Mouse (Mus musculus): Measurements from ENCODE around the gene Dync1h1.

The Dync1h1 gene

DNA sequence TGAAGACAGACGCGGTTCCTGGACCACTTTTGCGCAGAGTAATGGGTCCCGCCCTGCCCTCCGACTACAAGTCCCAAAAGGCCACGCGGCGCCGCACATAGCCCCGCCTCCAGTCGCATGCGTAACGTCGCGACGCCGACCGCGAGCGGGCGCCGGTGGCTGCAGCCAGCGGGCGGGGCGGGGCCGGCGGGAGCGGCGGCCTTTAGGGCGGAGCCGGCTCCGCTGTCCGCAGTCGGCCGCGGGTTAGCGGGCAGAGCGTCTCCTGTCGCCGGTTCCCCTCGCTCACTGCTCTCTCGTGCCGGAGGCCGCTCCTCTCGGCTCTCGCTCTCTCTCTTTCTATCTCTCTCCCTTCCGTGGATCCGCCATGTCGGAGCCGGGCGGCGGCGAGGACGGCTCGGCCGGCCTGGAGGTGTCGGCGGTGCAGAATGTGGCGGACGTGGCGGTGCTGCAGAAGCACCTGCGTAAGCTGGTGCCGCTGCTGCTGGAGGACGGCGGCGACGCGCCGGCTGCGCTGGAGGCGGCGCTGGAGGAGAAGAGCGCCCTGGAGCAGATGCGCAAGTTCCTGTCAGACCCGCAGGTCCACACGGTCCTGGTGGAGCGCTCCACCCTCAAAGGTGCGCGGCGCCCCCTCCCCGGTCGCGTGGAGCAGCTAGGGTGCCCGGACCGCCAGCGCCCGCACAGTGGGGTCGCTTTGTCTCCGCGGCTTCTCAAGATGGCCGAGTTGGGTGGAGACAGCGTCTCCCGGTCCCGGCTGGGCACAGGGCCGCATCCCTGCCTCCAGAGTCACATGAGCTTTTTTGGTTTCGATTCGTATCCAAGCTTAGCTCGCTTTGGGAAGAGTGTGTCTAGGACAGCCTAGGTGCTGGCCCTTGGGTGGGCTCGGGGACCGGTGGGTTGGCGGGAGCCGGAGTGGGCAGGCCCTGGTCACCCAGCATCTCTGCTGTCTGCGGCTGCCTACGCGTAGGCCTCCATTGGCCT lies at the start of gene Dync1h1:
TSS of gene Dync1h1 (plus strand) at position 212 of the 978 bp plus-strand sequence.
- ChIA-PET CTCF (interaction anchor here in 3 of 4 experiments (0.6 to 1.5 kb wide), 7 partner anchors 12 to 257 kb away, joined by 3 to 7 read pairs (median 4); no protein-coding TSS in a partner anchor), POLR2A (interaction anchor here (0.6 to 7.1 kb wide), 43 partner anchors 9 to 282 kb away, joined by 3 to 50 read pairs (median 4); partner anchors contain the start of gene Hsp90aa1 (in 2 of the 4))

DNA sequence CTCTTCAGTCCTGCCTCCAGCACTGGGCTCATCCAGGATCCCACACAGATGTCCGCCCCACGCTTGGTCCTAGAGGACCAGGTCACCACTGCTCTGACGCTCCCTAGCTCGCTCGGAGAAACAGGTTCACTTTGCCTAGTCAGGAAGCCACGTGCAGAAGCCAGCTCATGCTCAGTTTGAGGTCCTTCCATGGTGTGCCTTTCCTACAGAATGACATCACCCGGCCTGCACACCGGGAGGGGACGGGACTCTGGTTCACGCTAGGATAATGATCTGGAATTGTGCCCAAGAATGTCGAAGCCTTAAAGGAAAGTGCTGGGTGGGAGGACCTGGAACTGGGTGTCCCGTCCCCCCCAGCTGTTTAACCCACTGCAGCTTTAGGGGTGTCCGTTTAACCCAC lies 49.1 kb upstream of the Dync1h1 start:
- ChIA-PET CTCF (interaction anchor here in 1 of 4 experiments (0.5 to 1.3 kb wide), 3 partner anchors 18 to 67 kb away, joined by 3 to 4 read pairs (median 3); no protein-coding TSS in a partner anchor), POLR2A (interaction anchor here in 3 of 4 experiments (0.6 to 1.7 kb wide), 13 partner anchors 10 to 133 kb away, joined by 3 to 6 read pairs (median 3); partner anchors contain the start of gene Ppp2r5c (in 1 of the 3))

DNA sequence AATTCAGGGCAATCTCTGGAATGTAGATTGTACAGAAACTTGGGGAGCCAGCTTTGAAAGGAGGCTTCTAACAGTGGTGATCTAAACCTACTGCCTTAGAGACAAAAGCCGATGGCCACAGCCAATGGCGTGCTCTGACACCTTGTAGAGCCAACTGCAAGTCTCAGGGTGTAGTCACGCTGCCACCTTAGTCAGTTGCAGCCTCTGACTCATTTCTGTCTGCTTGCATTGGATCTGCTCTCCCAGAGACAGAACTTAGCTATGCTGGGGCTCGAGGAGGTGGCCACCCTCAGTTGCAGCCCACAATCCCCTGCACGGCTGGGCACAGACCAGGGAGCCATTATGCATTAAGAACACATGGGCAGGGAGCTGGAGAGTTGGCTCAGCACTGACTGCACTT lies 47.9 kb upstream of the Dync1h1 start:
- ChIA-PET CTCF (interaction anchor here in 1 of 4 experiments (0.8 kb wide), 1 partner anchor 14 kb away, joined by 3 read pairs; no protein-coding TSS in a partner anchor), POLR2A (interaction anchor here in 3 of 4 experiments (1.0 to 1.3 kb wide), 4 partner anchors 12 to 31 kb away, joined by 3 to 4 read pairs (median 3); no protein-coding TSS in a partner anchor)

DNA sequence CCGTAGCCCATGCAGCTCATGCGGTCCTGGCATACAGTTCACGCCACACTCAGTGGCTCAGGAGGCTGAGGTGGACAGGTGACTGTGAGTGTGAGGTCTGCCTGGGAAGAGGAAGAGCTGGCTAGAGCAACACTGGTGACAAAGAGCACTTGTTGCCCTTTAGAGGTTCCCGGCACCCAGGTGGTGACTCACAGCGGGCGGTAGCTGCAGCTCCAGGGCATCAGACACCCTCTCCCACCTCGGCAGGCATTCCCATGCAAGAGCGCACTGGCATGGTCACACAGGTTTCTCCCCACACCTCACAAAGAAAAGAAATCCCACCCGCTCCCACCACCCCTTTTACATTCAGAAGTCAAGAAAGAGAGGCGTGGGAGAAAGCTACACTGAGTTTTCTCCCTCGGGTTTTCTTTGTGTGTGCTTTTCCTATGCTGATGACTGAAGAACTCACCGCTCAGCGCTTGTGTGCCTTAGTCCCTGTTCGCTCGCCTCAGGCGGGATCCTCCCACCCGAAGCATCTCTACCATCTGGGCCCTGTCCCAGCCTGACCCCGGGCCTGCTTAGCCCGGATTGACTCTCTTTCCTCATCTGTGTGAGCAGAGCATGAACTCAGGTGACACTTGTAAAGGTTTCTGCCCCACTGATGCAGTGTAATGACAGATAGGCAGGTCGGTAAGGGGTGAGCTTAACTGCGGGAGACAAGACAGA lies 45.6 kb upstream of the Dync1h1 start:
- ChIA-PET CTCF (interaction anchor here in 3 of 4 experiments (0.7 to 1.6 kb wide), 6 partner anchors 43 to 136 kb away, joined by 3 to 4 read pairs (median 4); no protein-coding TSS in a partner anchor), POLR2A (interaction anchor here (0.5 to 3.1 kb wide), 27 partner anchors 9 to 1719 kb away, joined by 3 to 12 read pairs (median 3); partner anchors contain the start of gene Hsp90aa1 (in 1 of the 4))

DNA sequence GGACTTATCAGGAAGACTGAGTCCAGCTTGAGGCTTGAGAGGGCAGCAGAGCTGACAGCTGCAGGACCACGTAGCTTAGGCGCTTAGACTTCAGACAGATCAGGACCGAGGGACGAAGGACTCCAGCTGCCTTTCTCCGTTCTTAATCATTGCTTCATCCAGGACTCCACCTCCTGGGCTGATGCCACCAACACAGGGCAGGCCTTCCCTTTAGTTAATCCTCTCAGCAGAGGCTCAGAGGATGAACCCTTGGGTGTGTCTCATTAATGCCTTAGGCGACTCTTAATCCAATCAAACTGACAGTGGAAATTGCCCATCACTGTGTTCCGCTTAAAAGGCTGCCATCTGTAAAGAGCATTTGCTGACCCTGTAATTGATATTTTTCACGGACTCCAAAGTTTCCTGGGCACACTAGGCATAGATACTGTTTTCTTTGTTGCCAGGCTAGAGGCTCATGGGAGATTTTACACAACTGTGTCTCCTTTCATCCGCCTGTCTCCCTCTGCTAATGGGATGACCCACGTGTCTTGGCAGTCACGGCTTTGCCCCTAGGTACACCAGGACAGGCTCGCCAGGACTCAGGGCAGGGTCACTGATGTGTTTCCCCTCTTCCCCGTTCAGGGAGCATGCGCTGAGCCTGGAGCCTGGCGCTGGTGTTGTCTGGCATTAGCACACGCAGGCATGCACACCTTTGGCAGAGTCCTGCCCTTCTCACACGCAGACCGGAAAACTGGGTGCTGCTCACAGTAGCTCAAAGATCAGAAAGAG lies 44.2 kb upstream of the Dync1h1 start:
- POLR2A ChIA-PET: interaction anchor here in 3 of 4 experiments (0.5 to 3.1 kb wide), 13 partner anchors 8 to 151 kb away, joined by 3 to 12 read pairs (median 5); no protein-coding TSS in a partner anchor
- CTCF ChIA-PET: interaction anchor here in 2 of 4 experiments (1.1 to 1.6 kb wide), 2 partner anchors 103 to 138 kb away, joined by 4 read pairs; no protein-coding TSS in a partner anchor

DNA sequence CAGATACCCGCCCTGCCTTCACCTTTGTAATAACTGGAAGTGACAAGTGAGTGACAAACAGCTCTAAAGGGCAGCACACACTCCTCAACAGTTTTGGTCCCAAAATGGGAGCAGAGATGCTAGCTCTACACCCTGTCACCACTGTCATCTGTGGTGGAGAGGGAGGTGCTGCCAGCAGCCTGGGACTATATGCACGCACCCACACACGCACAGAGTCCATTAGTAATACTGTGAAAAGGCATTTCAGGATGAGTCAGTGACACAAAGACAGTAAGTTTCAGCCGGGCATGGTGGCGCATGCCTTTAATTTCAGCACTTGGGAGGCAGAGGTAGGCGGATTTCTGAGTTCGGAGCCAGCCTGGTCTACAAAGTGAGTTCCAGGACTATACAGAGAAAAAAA lies 43.1 kb upstream of the Dync1h1 start:
- CTCF ChIA-PET: interaction anchor here in 1 of 4 experiments (0.7 kb wide), 1 partner anchor 56 kb away, joined by 3 read pairs; no protein-coding TSS in a partner anchor
- POLR2A ChIA-PET: interaction anchor here in 2 of 4 experiments (0.7 to 3.1 kb wide), 4 partner anchors 10 to 18 kb away, joined by 3 to 12 read pairs (median 4); no protein-coding TSS in a partner anchor

DNA sequence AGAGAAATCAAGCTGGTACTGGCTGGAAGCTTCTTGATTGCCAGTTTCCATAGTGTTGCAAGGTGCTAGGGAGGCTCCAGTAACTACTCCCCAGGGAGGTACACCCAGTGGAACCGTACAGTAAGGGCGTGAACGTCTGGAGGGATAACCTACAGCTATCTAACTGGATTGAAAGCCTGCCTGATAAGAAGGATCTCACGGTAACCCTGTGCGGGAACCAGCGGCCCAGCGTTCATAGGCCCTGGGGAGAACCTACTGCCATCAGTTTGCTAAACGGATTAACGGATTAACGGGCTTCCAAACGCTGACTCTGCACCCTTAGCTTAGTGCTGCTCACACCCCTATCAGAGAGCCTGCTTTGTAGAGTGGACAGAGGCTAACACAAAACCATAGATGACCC lies 37.9 kb upstream of the Dync1h1 start:
- ChIA-PET CTCF (interaction anchor here in 2 of 4 experiments (0.6 to 1.3 kb wide), 4 partner anchors 22 to 300 kb away, joined by 3 to 6 read pairs (median 3); no protein-coding TSS in a partner anchor), POLR2A (interaction anchor here in 2 of 4 experiments (0.8 to 2.4 kb wide), 6 partner anchors 8 to 141 kb away, joined by 3 to 9 read pairs (median 4); no protein-coding TSS in a partner anchor)

DNA sequence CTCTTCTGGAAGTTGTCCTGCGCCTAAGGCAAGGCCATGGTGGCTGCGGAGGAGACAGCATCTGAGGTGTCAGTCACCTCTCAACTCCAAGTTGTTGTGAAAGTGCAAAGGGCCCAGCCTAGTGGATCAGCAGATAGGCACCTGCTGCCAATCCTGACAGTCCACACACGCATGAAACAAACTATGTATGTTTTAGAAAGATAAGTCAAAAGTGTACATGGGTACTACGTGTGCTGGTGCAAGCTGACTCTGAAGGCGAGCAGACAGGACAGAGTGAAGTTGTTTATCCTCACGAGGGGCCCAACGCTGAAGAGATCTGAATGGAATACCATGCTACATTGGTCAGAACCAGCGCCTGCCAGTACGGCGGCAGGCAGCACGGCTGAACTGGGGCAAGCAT lies 36.4 kb upstream of the Dync1h1 start:
- ChIA-PET POLR2A (interaction anchor here in 3 of 4 experiments (1.2 to 1.8 kb wide), 5 partner anchors 9 to 138 kb away, joined by 3 to 6 read pairs (median 5); partner anchors contain the start of gene Hsp90aa1 (in 1 of the 3)), CTCF (no interaction called here)

DNA sequence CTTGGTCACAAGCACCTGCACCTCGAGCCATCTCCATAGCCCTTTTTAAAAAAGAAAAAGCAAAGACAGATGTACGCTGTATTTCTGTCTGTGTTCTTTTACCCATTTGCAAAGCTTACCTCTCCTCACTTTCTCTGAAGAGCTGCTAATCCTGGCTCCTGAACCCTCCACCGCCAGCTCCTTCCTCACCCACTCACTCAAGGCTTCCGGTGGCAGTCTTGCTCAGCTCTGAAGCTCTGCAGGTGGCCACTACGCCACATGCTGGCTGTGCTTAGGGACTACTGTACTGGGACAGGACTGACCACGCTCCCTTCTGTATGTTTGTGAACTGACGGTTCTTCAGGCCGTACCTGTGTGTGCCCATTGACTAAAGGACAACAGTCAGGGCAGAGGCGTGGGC lies 34.9 kb upstream of the Dync1h1 start:
- POLR2A ChIA-PET: interaction anchor here in 3 of 4 experiments (0.6 to 1.4 kb wide), 8 partner anchors 9 to 99 kb away, joined by 3 to 5 read pairs (median 4); no protein-coding TSS in a partner anchor
- CTCF ChIA-PET: interaction anchor here in 1 of 4 experiments (0.7 kb wide), 1 partner anchor 397 kb away, joined by 4 read pairs; no protein-coding TSS in a partner anchor

DNA sequence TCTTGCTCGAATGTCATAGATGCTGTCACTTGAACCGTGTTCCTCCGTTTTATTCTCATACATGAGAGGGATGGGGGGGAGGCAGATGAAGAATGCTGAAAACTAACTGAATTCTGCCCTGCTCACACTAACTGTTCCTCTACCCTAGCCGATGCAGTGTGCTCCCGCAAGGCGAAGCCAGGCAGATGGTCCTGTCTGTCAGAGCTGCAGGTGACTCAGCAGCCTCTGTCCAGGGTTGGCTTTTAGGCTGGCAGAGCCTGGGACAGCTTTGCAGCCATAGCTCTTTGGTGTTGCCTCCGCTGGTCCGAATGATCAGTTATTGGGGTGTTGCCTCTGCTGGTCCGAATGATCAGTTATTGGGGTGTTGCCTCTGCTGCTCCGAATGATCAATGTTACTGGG lies 30.2 kb upstream of the Dync1h1 start:
- POLR2A ChIA-PET: interaction anchor here in 3 of 4 experiments (0.6 to 2.7 kb wide), 5 partner anchors 9 to 25 kb away, joined by 3 to 9 read pairs (median 3); no protein-coding TSS in a partner anchor
- CTCF ChIA-PET: no interaction called here

DNA sequence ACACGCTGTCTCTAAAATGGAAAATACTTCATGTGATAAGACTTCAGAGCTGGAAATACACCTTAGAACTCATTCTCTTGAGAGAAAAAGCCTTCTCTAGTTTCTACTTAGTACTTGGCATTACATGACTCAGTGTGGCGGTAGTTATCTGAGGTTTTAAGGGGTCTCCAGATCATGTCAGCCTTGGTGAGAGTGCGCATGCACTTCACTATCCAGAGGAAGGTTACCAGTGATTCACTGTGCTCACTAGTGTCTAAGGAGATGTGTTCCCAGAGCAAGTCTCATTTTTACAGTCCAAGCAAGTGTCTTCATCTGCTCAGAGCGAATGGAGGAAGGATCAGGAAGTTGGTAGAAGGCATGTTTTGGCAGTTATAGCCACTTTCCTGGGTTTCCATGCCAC lies 28.9 kb upstream of the Dync1h1 start:
- CTCF ChIA-PET: interaction anchor here in 1 of 4 experiments (1.2 kb wide), 1 partner anchor 102 kb away, joined by 3 read pairs; no protein-coding TSS in a partner anchor
- POLR2A ChIA-PET: interaction anchor here in 2 of 4 experiments (1.0 to 2.7 kb wide), 5 partner anchors 8 to 132 kb away, joined by 3 to 9 read pairs (median 4); no protein-coding TSS in a partner anchor

DNA sequence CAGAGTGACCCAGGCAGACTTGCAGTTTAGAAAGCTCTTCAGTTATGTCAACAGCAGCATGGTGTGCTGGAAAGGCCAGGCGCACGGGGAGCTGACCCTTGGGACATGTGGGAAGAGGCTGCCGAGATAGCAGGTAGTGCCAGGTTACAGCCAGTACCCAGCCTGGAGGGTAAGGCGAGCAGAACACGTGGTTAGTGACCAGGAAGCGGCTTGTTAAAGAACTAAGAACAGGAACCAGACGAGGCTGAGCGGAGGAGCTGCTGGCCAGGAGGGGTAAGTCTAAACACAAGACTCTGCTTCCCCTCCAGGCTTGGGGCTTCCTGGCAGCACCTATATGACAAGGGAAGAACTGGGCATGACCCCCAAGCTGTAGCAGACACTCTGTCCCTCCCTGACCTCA lies 27.6 kb upstream of the Dync1h1 start:
- CTCF ChIA-PET: interaction anchor here in 1 of 4 experiments (0.5 kb wide), 1 partner anchor 563 kb away, joined by 3 read pairs; no protein-coding TSS in a partner anchor
- POLR2A ChIA-PET: interaction anchor here in 2 of 4 experiments (0.6 to 2.0 kb wide), 6 partner anchors 10 to 124 kb away, joined by 3 to 6 read pairs (median 3); no protein-coding TSS in a partner anchor

DNA sequence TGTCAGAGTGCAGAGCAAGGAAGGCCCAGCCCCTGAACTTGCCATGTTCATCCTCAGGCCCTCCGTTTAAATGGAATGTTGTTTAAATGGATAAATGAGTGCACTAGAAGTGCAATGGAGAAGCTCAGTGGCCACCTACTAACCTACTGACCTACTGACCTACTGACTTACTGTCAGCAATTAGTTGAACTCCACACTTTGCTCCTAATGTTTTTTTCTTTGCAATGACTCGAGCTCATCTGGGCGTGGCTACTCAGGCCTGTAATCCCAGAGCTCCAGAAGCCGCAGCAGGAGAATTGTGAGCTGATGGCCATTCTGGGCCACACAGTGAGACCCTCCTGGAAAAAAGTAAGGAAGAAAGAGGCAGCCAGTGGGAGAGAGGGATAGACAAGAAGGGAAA lies 25.3 kb upstream of the Dync1h1 start:
- ChIA-PET CTCF (no interaction called here), POLR2A (interaction anchor here in 3 of 4 experiments (0.5 to 3.5 kb wide), 10 partner anchors 8 to 157 kb away, joined by 3 to 18 read pairs (median 4); partner anchors contain the start of gene Ppp2r5c (in 1 of the 3))

DNA sequence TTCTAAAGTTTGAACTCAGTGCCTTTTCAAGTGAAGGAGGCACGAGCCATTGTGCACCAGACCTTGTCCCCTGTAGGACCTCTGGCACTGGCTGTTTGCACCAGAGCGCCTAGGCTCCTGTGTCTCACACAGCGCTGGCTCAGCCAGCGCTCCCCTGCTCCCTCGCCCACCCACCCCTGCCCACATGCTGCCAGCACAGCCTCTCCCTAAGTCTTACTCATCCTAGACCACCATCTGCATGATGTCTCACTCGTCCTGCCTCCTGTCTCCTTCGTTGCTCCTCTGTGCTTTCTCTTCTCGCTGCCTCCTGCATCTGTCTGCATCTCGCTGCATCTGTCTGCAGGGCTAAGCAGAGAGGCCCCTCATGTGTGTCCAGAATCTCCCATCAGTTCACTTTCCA lies 22.9 kb upstream of the Dync1h1 start:
- POLR2A ChIA-PET: interaction anchor here in 2 of 4 experiments (1.3 to 3.7 kb wide), 4 partner anchors 8 to 119 kb away, joined by 4 to 19 read pairs (median 6); no protein-coding TSS in a partner anchor

DNA sequence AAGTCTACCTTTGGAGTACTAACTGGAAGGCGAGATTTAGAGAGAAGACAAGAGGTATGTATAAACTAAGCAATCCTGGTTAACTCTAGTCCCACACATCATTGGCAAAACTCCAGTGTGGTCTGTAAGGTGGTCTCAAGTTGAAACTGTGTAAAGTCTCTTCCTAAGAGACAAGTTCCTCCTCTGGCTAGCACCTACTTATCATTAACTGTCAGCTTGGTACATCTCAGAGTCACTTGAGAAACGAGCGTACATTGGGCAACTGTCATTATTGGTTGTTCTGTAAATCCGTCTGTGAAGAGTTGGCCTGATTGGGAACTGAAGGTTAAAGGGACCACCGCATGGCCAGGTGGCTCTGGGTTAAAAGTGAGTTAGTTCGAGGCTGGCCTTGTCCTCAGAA lies 12.6 kb upstream of the Dync1h1 start:
- POLR2A ChIA-PET: interaction anchor here (0.8 to 3.7 kb wide), 9 partner anchors 8 to 86 kb away, joined by 3 to 33 read pairs (median 3); no protein-coding TSS in a partner anchor
- CTCF ChIA-PET: interaction anchor here in 1 of 4 experiments (0.6 kb wide), 1 partner anchor 96 kb away, joined by 3 read pairs; no protein-coding TSS in a partner anchor

More for the DNA sequence above, 22.9 kb upstream of the Dync1h1 start:
- CTCF ChIA-PET: no interaction called here

DNA sequence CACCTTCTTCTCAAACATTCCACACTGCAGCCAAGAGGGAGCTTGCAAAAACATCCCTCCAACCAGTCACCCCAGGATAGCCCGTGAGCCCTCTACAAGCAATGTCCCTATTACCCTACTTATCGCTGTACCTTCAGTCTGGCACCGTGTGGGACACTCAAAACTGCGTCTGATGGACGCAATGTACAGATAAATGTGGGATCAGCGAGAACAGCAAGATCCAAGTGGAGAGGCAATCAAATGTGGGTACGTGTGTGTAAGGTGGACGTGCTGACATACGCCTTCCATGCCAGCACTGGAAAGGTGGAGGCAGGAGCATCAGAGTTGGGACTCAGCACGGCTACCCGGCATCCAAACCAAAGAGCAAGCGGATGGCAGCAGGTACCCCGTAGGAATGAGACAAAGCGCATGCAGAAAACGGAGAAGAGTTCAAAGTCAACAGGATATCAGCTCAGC lies 10.4 kb upstream of the Dync1h1 start:
- CTCF ChIA-PET: interaction anchor here in 1 of 4 experiments (0.5 kb wide), 1 partner anchor 681 kb away, joined by 3 read pairs; no protein-coding TSS in a partner anchor

More for the DNA sequence above, 10.4 kb upstream of the Dync1h1 start:
- POLR2A ChIA-PET: interaction anchor here (0.5 to 3.7 kb wide), 69 partner anchors 10 to 319 kb away, joined by 3 to 33 read pairs (median 4); partner anchors contain the start of genes Dync1h1 (in 2 of the 4) and Hsp90aa1 (in 1 of the 4)

Data from embryonic stem cell, embryonic (primary cell).